Mouse (Mus musculus) brain, embryonic 14.5 days (tissue): ENCODE results near the gene Adgrl2. TPM values are rescaled to one million over a fixed set of nuclear protein-coding genes. Genes with fewer than 3 reads are reported as not detected.

Source experiments
- DNase-seq: peaks from one replicate; pipeline ENCODE4 v3.0.0-alpha.2; 2011; ENCODE audit warnings: low read depth
- CTCF ChIP-seq: fragments of 200-500 bp; IDR thresholded peaks from 2 replicates; pipeline ENCODE4 v1.5.1; 2012; ENCODE audit warnings: inconsistent platforms, mild to moderate bottlenecking, moderate library complexity, borderline replicate concordance; ENCODE audit not compliant: insufficient read depth, insufficient read length; ENCODE audit errors: extremely low read depth
- POLR2A ChIP-seq: fragments of 200-500 bp; IDR thresholded peaks from 2 replicates; pipeline ENCODE4 v1.6.1; 2012; ENCODE audit warnings: mild to moderate bottlenecking, inconsistent platforms, borderline replicate concordance; ENCODE audit not compliant: poor library complexity, insufficient read depth, insufficient read length, severe bottlenecking; ENCODE audit errors: extremely low read depth
- polyA plus RNA-seq: library from polyadenylated mRNA; depleted of rRNA; stranded (reverse); fragments of >200 nt; gene quantifications from 2 replicates; pipeline ENCODE4 v1.2.3, GENCODE M21; 2012

The Adgrl2 gene
- polyA plus RNA-seq, 1 experiment, result 262 TPM

DNA sequence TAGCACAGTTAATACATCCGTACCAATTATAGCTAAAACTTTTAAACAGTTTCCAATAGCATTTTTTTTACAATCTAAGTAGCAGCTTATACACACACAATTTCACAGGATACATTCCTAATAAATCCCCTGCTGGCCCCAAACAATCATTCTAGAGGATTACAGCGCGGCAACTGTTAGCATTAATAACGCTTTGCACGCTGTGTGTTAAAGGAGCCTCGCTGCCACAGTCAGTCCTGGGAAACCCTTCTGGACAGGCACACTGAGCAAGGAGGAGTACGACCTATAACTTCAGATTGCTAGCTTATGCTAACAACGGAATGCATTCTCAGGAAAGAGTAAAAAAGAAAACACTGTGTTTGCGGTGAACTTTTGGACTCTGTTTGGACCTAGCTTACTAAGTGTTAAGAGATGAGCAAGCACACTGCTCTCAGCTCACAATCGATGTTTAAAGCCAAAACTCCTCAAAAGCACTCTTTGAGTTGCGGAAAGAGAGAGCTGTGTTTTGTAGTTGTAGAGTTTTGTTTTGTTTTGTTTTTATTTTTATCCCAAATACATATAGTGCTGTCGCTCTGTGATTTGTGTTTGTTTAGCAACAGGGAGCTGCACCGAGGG, 25.3 kb downstream of the Adgrl2 start:
- TF ChIP-seq CTCF (no peak), POLR2A (no peak)
- no peak for DNase-seq

GRCm38 (mm10) chr3:148963381-148964044, 26.8 kb downstream of the Adgrl2 start:
- no peak for DNase-seq
- TF ChIP-seq CTCF (no peak), POLR2A (no peak)

DNA sequence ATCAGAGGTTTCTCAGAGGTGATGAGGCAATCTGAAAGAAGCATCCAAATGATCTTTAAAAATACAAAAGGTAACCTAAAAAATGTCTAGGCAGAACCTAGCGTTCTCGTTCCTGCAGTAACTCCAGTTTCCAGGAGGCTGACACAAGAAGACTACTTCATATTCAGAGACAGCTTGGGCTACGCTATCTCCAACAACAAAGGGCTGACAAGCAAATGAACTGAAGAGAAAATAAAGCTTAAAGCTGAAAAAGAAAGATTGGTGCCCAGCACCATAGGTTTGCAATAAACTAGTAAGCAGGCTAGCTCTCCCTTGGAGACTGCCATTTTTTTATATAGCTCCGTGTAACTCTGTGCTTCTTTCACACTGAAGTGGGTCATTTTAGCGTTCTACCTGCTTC, 28.7 kb downstream of the Adgrl2 start:
- no peak for DNase-seq
- TF ChIP-seq POLR2A, result no peak
- TF ChIP-seq CTCF, result no peak

- TF ChIP-seq POLR2A (no peak), CTCF (no peak)
- no peak for DNase-seq
Observed at GRCm38 (mm10) chr3:148960751-148961289, 29.5 kb downstream of the Adgrl2 start.

DNA sequence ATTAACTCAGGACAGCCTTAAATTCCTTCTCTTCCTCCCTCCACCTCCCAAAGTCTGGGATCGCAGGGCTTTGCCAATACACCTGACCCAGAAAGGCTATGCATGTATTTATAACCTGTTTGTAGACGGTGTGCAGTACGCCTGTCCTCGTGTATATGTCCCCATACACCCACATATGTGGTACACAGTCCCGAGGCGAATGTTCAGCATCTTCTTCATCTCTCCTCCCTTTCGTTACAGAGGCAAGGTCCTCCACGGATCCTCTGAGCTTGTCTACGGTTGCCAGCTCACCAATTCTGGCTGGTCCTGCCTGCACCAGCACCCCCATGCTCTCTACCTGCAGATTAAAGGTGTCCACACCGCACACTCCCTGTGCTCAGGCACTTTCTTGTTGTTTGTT, 30.1 kb downstream of the Adgrl2 start:
- DNase-seq, result no peak
- no peak for TF ChIP-seq CTCF
- no peak for TF ChIP-seq POLR2A

- no peak for DNase-seq
- no peak for TF ChIP-seq POLR2A
- TF ChIP-seq CTCF, result no peak
Observed at GRCm38 (mm10) chr3:148959327-148960025, 30.9 kb downstream of the Adgrl2 start.

- TF ChIP-seq CTCF (no peak), POLR2A (no peak)
- DNase-seq, result no peak
Observed at GRCm38 (mm10) chr3:148958714-148959113, 31.6 kb downstream of the Adgrl2 start.

GRCm38 (mm10) chr3:148958185-148958584, 32.2 kb downstream of the Adgrl2 start:
- TF ChIP-seq POLR2A (no peak), CTCF (no peak)
- no peak for DNase-seq

DNA sequence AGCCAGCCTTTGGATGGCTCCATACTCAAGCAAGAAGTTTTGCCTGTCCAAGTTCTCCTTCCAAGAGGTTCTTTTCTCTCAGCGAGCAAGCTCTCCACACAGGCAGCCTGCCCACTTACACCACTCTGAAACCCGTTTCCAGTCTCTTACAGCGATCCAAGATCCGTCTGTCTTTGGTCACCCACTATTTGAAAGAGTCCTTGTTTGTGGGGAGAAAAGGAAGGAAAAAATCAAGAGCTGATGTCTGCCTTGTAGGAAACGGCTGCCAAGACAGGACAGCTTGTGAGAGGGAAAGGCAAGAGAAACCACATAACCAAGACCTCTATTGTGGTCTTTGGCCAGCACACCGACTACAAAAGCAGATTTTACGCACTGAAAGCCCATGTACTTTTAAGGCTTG, 33.5 kb downstream of the Adgrl2 start:
- TF ChIP-seq CTCF, result no peak
- DNase-seq, result peak; percentile 79

DNA sequence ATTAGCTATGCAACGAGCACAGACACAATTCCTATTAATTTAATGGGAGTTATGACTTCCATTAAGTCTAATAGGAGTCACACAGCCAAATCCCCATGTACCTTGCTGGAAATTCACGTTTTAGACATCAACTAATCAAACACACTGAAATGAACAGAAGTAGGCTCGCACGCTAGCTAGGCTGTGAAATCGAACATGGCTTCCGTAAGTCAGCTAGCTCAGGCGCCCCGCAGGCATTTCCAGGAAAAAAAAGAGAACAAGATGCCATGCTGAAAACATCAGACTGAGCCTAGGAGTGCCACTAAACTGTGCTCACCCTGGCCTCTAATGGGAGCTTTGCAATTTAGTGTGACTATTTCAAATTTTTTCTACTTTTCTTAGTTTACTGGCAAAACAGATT, 40.6 kb downstream of the Adgrl2 start:
- peak; percentile 77 for DNase-seq
- TF ChIP-seq POLR2A, result no peak

- no peak for TF ChIP-seq CTCF
- TF ChIP-seq POLR2A, result no peak
- DNase-seq, result peak; percentile 80
Observed at GRCm38 (mm10) chr3:148947805-148948405, 42.5 kb downstream of the Adgrl2 start.

- DNase-seq, result no peak
- TF ChIP-seq CTCF, result no peak
- no peak for TF ChIP-seq POLR2A
Observed at GRCm38 (mm10) chr3:148947266-148947665, 43.1 kb downstream of the Adgrl2 start.

DNA sequence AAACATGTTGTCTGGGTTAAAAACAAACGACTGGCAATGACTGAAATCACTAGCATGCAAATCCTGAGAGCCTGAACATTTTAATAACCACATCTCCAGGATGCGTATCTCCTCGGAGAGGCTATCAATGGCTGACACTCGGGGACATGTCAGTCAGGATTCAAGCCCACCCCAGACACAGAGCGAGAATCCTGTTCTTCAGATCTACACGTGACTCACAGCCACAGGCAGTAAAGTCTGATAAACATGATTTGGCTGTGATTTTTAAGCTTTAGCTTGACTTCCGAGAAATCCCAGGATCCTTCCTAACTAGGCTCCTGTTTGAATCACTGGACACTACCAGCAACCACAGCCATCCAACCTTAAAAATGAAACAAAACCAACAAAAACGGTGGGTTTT, 44.8 kb downstream of the Adgrl2 start:
- DNase-seq, result peak; percentile 72
- TF ChIP-seq POLR2A, result no peak
